Mouse (Mus musculus): ENCODE data around the gene Gdpd5.
"Not testable (repeated sequence)": the region's sequence is repeated elsewhere in the genome, so short reads cannot be mapped to it uniquely, and the experiment has no call there.

Gdpd5 gene

GRCm38 (mm10) chr7:99483924-99484319, 102.7 kb downstream of the Gdpd5 start:
- DNase-seq: no peak

- no peak for DNase-seq
These were observed 103.5 kb downstream of the Gdpd5 start for GRCm38 (mm10) chr7:99484679-99485078.

- DNase-seq: no peak
These were observed 108.5 kb downstream of the Gdpd5 start for GRCm38 (mm10) chr7:99489708-99490107.

GRCm38 (mm10) chr7:99499128-99499527, 117.9 kb downstream of the Gdpd5 start:
- DNase-seq: no peak

GRCm38 (mm10) chr7:99500201-99500600, 119.0 kb downstream of the Gdpd5 start:
- DNase-seq: peak; percentile 79

GRCm38 (mm10) chr7:99500655-99501054, 119.4 kb downstream of the Gdpd5 start:
- no peak for DNase-seq

GRCm38 (mm10) chr7:99501148-99501547, 119.9 kb downstream of the Gdpd5 start:
- no peak for DNase-seq

- no peak for DNase-seq
These were observed 123.3 kb downstream of the Gdpd5 start for GRCm38 (mm10) chr7:99504556-99504955.

- DNase-seq: not testable (repeated sequence)
These were observed 127.0 kb downstream of the Gdpd5 start for GRCm38 (mm10) chr7:99508187-99508586.

GRCm38 (mm10) chr7:99510087-99510501, 128.9 kb downstream of the Gdpd5 start:
- no peak for DNase-seq

Measured in thymus, postnatal 25 days (tissue).